Mouse (Mus musculus) embryonic facial prominence, embryonic 12.5 days (tissue): ENCODE measurements at regions not wholly inside any gene's neighbourhood (a gene's known extent, or its start where the extent isn't known, plus 50 kb on each side); places are given as distances from the start of the nearest gene placed in this dataset.
A peak's percentile ranks its signal among the peaks of the same experiment; 100 is the strongest.

Source experiments
- ATAC-seq: fragments of 200-750 bp; cut with Nextera tagmentation; 2 replicates; pipeline ENCODE4 v1.8.0; 2017; ENCODE audit not compliant: insufficient number of reproducible peaks, insufficient read depth, low FRiP score, low TSS enrichment
- H3K27ac ChIP-seq: fragments of 300-500 bp; sonication (generic); 2 replicates; pipeline ENCODE4 v1.5.1; 2016; ENCODE audit warnings: mild to moderate bottlenecking
- H3K27me3 ChIP-seq: fragments of 300-500 bp; sonication (generic); 2 replicates; pipeline ENCODE4 v1.6.1; 2016; ENCODE audit warnings: mild to moderate bottlenecking, moderate library complexity
- H3K36me3 ChIP-seq: fragments of 300-500 bp; sonication (generic); 2 replicates; pipeline ENCODE4 v1.6.1; 2016; ENCODE audit warnings: mild to moderate bottlenecking
- H3K4me1 ChIP-seq: fragments of 300-500 bp; sonication (generic); 2 replicates; pipeline ENCODE4 v1.6.1; 2016
- H3K4me2 ChIP-seq: fragments of 300-500 bp; sonication (generic); replicated peaks from 2 replicates; pipeline ENCODE4 v1.6.1; 2016; ENCODE audit warnings: mild to moderate bottlenecking, moderate library complexity
- H3K4me3 ChIP-seq: fragments of 300-500 bp; sonication (generic); 2 replicates; pipeline ENCODE4 v1.5.1; 2016; ENCODE audit warnings: mild to moderate bottlenecking
- H3K9ac ChIP-seq: fragments of 300-500 bp; sonication (generic); 2 replicates; pipeline ENCODE4 v1.6.1; 2016; ENCODE audit warnings: mild to moderate bottlenecking, moderate library complexity
- H3K9me3 ChIP-seq: fragments of 300-500 bp; sonication (generic); 2 replicates; pipeline ENCODE4 v1.6.1; 2016; ENCODE audit warnings: mild to moderate bottlenecking, moderate library complexity
- WGBS: fragments of 180-500 bp; shearing (Covaris S2); methylation state at CpG from one replicate; pipeline ENCODE4 v1.1.7; 2016; 5-methylcytosine and 5-hydroxymethylcytosine counted together

DNA sequence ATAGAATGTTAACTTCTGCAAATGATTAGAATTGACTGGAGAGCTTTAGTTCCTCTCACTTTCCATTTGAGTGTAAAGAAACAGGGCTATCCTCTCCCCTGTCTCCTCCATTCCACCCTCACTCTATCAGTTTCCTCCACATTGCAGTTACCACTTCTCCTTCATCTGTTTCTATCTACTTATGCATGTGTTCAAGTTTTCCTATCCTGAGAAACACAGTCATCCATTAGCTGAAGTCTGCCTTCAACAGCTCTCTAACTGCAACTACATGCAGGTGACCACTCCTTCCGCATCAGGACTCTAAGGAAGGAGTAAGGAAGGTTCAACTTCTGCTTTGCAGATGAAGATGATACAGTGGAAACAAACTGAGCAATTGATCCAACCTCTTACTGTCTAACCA lies 291.4 kb downstream of the Mycn start:
- H3K9me3 ChIP-seq, result no peaks in the 10 kb centered on the region
- H3K9ac ChIP-seq, result no peak overlapping the region
- H3K27me3 ChIP-seq, result no peaks in the 10 kb centered on the region
- no peak overlapping the region for H3K4me3 ChIP-seq
- ATAC-seq, result no peak
- 96% methylated on average over 1 of the region's 1 CpGs for WGBS
- H3K4me2 ChIP-seq, result no peak overlapping the region
- no peak overlapping the region for H3K27ac ChIP-seq
- no peaks in the 10 kb centered on the region for H3K36me3 ChIP-seq
- H3K4me1 ChIP-seq, result peaks cover 20% of the 10 kb centered on the region

DNA sequence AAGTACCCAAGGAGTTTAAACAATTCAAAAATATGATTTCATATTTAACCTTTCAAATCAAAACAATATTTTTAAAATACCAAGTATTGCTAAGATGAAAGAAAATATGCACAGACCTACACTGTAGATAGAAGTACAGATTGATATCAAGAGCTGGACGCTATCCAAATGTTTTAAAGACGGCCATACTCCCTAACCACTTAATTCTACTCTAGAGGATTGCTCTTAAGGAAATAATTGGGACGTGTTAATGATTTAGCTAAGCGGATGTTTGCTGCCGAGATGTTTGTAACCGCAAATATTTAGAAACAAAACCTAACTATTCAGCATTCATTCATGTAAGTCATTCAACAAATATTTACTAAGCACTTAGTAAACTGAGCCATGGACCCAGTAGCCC lies 294.2 kb downstream of the Mycn start:
- Histone ChIP-seq H3K4me1 (peaks cover 8% of the 10 kb centered on the region), H3K4me2 (no peak overlapping the region), H3K4me3 (no peak overlapping the region), H3K27ac (no peak overlapping the region), H3K9ac (no peak overlapping the region), H3K9me3 (no peaks in the 10 kb centered on the region), H3K27me3 (no peaks in the 10 kb centered on the region), H3K36me3 (no peaks in the 10 kb centered on the region)
- 67% methylated on average over 6 of the region's 6 CpGs for WGBS
- ATAC-seq, result no peak

DNA sequence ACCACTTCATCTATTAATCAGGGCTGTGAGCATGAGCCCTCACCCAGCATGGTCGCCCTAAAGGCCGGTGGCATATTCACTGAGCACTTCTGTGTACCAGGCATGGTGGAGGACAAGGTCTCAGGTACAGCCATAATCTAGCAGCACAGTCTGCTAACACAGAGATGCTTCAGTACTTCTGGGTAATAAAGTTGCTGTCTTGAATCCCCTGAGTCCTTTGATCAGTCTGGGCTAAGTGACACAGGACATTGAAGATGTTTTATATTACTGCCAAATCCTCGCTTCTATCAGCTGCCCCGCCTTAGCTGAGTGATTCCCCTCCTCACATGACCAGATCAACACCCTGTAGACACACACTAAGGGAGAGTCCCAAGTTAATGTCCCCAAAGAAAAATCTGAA lies 296.5 kb downstream of the Mycn start:
- Histone ChIP-seq H3K9me3 (no peaks in the 10 kb centered on the region), H3K4me1 (no peaks in the 10 kb centered on the region), H3K36me3 (no peaks in the 10 kb centered on the region), H3K4me2 (no peak overlapping the region), H3K27ac (no peak overlapping the region), H3K4me3 (no peak overlapping the region), H3K9ac (no peak overlapping the region), H3K27me3 (no peaks in the 10 kb centered on the region)
- ATAC-seq, result no peak
- 89% methylated on average over 4 of the region's 4 CpGs for WGBS

DNA sequence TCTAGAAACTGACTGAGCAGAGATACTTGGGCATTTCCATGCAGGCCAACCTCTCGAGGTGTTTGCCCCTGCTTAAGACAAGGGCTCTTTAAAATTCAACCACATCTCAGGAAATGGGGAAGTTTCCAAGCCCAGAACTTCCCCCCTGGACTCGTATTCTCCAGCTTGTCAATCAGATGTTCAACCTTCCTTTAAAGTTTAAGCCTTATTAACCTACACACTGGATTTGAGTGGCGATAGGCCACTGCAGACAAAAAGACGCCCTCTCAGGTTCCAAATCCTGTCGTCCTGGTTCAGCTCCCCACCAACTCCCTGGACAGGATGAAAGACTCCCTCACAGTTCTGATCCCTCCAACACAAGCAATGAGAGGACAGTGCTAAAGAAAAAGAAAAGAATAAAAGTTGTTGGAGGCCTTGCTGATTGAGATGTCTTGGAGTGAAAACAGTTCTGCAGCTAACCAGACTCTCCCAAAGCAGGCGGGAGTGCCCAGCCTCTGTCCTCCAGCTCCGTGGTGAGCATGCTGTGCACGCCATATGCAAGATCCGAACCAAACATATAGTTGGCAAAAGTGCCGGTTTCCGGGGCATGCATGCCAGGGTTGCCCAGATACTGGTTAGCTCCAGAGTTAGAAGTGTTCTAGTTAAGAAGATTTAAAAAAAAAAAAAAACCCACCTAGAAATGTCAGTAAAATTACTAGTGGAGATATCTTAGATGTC lies 298.3 kb downstream of the Mycn start:
- H3K4me3 ChIP-seq, result no peak overlapping the region

DNA sequence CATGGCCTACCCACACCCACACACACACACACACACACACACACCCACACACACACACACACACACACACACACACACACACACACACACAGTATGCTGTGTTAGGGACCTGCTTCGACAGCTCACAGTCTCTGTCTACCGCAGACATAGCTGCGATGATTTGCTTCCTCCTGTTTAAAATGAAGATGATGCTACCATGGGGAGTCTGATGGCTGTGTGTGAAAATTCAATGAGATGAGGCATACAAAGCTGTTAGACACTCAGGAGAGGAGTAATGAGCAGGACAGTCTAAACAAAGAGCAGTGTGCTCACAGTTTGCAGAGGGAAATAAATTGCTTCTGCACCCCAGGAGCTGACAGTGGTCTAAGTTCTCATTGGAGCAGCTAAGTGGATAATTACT lies 306.4 kb downstream of the Mycn start:
- no peak for ATAC-seq
- WGBS, result 88% methylated on average over 3 of the region's 3 CpGs
- Histone ChIP-seq H3K4me2 (no peak overlapping the region), H3K36me3 (no peaks in the 10 kb centered on the region), H3K4me1 (no peaks in the 10 kb centered on the region), H3K9ac (no peak overlapping the region), H3K27ac (no peak overlapping the region), H3K27me3 (no peaks in the 10 kb centered on the region), H3K4me3 (no peak overlapping the region), H3K9me3 (no peaks in the 10 kb centered on the region)

More for the DNA sequence above, 298.3 kb downstream of the Mycn start:
- H3K27me3 ChIP-seq, result no peaks in the 10 kb centered on the region
- no peaks in the 10 kb centered on the region for H3K9me3 ChIP-seq
- H3K4me2 ChIP-seq, result no peak overlapping the region
- no peak overlapping the region for H3K27ac ChIP-seq
- no peaks in the 10 kb centered on the region for H3K4me1 ChIP-seq
- H3K36me3 ChIP-seq, result no peaks in the 10 kb centered on the region
- H3K9ac ChIP-seq, result no peak overlapping the region
- ATAC-seq, result no peak
- WGBS, result 58% methylated on average over 11 of the region's 11 CpGs

DNA sequence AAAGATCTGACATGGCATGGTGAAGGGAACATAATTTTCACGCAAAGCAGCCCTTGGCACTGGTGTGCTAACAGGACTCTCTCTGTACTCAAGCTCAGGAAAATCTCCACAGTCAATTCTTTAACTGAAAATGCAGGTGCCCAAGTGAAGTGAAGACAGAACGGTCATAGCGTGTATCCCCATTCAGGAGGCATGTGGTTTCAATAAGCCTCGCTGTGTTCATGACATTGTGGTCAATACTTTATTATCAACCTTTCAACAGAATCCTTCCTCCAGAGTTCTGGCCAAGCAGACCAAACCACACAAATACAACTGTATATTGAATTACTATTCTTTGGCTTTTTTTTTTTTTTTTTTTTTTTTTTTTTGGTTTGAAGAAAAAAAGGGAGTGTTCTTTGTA lies 314.1 kb downstream of the Mycn start:
- H3K27me3 ChIP-seq, result no peaks in the 10 kb centered on the region
- no peak for ATAC-seq
- WGBS, result 71% methylated on average over 4 of the region's 4 CpGs
- peaks cover 11% of the 10 kb centered on the region for H3K4me1 ChIP-seq
- no peaks in the 10 kb centered on the region for H3K36me3 ChIP-seq
- no peak overlapping the region for H3K4me3 ChIP-seq
- no peak overlapping the region for H3K4me2 ChIP-seq
- no peaks in the 10 kb centered on the region for H3K9me3 ChIP-seq
- H3K27ac ChIP-seq, result no peak overlapping the region
- H3K9ac ChIP-seq, result no peak overlapping the region

DNA sequence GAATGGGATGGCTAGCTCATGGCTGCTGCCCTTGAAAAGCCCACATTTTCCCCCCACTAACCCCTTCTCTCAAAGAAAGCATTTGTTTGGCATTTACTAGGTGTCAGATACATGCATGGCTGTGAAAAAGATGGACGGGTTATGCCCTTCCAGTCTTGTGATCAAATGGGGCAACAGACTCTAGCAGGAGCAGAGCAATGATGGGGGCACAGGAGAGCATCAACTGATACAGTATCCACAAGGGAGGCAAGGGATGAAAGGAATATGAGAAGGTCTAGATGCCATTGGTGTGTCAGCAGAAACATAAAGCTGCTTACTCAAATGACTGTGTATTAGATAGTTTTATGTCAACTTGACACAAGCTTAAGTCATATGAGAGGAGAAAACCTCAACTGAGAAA lies 315.9 kb downstream of the Mycn start:
- no peak for ATAC-seq
- WGBS, result 83% methylated on average over 1 of the region's 1 CpGs
- H3K27ac ChIP-seq, result no peak overlapping the region

DNA sequence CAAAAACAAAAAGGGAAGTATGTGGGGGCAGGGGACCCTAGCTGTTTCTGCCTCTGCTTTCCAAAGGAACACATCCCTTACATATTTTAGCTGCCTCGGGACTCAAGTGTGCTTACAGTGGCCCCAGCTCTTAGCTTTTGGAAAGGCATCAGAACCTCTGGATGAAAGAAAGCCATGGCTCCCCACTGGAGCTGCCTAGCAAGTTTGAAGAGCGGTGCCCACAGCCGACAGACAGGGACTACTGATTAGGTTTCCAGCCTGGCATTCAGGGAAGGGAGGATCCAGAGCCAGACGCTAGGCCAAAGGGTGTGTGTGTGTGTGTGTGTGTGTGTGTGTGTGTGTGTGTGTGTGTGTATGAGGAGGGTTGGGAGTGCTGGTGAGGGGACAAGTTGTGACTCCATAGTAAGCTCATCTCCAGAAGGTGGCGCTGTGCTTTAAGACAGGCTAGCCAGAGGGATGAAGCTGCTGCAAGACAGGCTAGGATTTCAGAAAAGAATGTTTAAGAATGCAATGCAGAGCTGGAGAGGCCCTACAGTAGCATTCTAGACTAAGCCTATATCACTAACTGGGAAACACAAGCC lies 318.9 kb downstream of the Mycn start:
- WGBS, result 23% methylated on average over 5 of the region's 5 CpGs
- no peaks in the 10 kb centered on the region for H3K27me3 ChIP-seq
- no peaks in the 10 kb centered on the region for H3K9me3 ChIP-seq
- no peak overlapping the region for H3K4me3 ChIP-seq
- H3K36me3 ChIP-seq, result no peaks in the 10 kb centered on the region
- H3K27ac ChIP-seq, result no peak overlapping the region
- ATAC-seq, result peak; percentile 62
- H3K4me1 ChIP-seq, result peaks cover 12% of the 10 kb centered on the region
- H3K4me2 ChIP-seq, result no peak overlapping the region
- no peak overlapping the region for H3K9ac ChIP-seq

More for the DNA sequence above, 315.9 kb downstream of the Mycn start:
- H3K4me2 ChIP-seq, result no peak overlapping the region
- peaks cover 12% of the 10 kb centered on the region for H3K4me1 ChIP-seq
- H3K9me3 ChIP-seq, result no peaks in the 10 kb centered on the region
- no peak overlapping the region for H3K4me3 ChIP-seq
- H3K36me3 ChIP-seq, result no peaks in the 10 kb centered on the region
- H3K27me3 ChIP-seq, result no peaks in the 10 kb centered on the region
- no peak overlapping the region for H3K9ac ChIP-seq

DNA sequence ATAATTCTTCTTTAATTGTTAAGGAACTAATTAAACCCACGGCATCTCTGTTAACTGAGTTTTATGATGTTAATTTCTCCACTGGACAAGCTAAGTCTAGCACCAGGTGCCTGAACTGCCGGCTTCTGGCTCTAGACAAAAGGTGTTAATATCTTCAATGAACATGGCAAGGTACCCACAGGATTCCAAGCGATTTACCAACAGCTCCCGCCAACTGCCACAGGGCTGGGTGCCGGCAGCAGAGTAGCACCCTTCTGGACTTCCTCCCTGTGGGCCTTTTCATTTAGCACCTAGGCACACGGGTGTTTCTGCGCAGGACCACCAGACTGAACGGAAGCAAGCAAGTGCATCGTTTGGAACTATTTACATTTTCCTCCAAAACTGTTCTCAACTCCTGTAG lies 320.2 kb downstream of the Mycn start:
- no peaks in the 10 kb centered on the region for H3K27me3 ChIP-seq
- H3K27ac ChIP-seq, result no peak overlapping the region
- no peaks in the 10 kb centered on the region for H3K9me3 ChIP-seq
- no peak for ATAC-seq
- WGBS, result 89% methylated on average over 9 of the region's 9 CpGs
- H3K36me3 ChIP-seq, result no peaks in the 10 kb centered on the region
- H3K4me1 ChIP-seq, result peaks cover 12% of the 10 kb centered on the region
- H3K9ac ChIP-seq, result no peak overlapping the region
- H3K4me3 ChIP-seq, result no peak overlapping the region
- H3K4me2 ChIP-seq, result no peak overlapping the region

DNA sequence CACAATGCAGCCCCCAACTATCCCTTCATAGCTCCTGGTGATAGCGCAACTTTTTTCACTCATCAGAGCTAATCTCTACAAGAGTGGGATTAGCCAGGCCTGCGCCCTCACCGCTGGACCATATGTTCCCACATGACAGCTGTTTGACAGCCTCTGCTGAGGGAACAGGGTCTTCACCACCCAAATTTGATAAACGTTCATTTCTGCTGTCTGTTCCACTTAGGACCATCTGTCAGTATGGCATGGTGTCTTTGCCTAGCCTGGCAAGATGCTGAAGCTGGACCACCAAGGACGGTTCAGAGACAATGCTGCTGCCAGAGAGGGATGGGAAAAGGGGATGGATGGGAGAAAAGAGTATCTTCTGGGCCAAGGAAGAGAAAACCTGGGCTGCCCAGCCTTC lies 321.4 kb downstream of the Mycn start:
- 86% methylated on average over 5 of the region's 5 CpGs for WGBS
- Histone ChIP-seq H3K4me3 (no peak overlapping the region), H3K36me3 (no peaks in the 10 kb centered on the region), H3K9ac (no peak overlapping the region), H3K9me3 (no peaks in the 10 kb centered on the region), H3K27ac (no peak overlapping the region), H3K4me2 (no peak overlapping the region), H3K4me1 (peaks cover 12% of the 10 kb centered on the region), H3K27me3 (no peaks in the 10 kb centered on the region)
- no peak for ATAC-seq

DNA sequence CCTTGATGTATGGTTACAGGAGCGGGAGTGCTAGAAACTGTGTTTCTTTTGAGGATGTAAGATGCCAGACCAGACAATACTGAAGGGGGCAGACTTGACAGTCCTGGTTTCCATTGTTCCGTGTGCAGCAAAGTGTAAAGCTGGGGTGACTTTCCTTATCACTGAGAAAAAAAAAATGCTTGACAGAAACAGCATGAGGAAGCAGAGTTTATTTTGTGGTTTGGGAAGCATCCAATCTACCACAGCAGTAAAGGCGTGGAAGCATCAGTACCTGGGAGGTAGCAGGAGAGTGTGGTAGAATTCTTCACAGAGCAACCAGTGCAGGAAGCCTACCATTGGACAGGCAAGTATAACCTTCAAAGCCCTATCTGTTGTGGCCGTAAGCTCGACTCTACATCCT lies 322.3 kb downstream of the Mycn start:
- no peak for ATAC-seq
- no peak overlapping the region for H3K4me3 ChIP-seq
- 67% methylated on average over 5 of the region's 5 CpGs for WGBS
- H3K27ac ChIP-seq, result no peak overlapping the region
- no peaks in the 10 kb centered on the region for H3K27me3 ChIP-seq
- peaks cover 12% of the 10 kb centered on the region for H3K4me1 ChIP-seq
- H3K9me3 ChIP-seq, result no peaks in the 10 kb centered on the region
- no peaks in the 10 kb centered on the region for H3K36me3 ChIP-seq
- H3K4me2 ChIP-seq, result no peak overlapping the region
- no peak overlapping the region for H3K9ac ChIP-seq

DNA sequence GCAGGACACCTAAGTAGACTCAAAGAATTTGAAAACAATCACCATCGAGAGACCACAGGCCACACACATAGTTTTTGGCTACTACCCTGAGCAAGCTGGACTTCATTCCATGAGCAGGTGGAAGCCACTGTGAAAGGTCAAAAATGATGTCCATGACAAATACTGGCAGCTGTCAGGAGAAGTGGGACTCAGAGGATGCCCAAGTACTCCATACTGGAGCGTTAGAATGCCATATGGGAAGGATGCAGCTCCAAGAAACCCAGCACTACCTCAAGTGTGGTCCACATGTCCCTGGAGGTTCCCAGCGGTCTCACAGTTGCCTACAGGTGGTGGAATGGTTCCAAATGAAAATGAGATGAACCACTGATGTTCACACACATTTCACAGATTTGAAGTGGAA lies 329.2 kb downstream of the Mycn start:
- Histone ChIP-seq H3K4me2 (no peak overlapping the region), H3K4me1 (no peaks in the 10 kb centered on the region), H3K4me3 (no peak overlapping the region), H3K27me3 (no peaks in the 10 kb centered on the region), H3K36me3 (no peaks in the 10 kb centered on the region), H3K9ac (no peak overlapping the region), H3K27ac (no peak overlapping the region), H3K9me3 (no peaks in the 10 kb centered on the region)
- no peak for ATAC-seq
- 80% methylated on average over 3 of the region's 3 CpGs for WGBS
